Mouse (Mus musculus) CD4-positive helper T cell, adult 2 months (primary cell): ENCODE data around the gene Smad1.
"Not testable (repeated sequence)": the region's sequence is repeated elsewhere in the genome, so short reads cannot be mapped to it uniquely, and the experiment has no call there.

Experiments used
- DNase-seq: peaks from one replicate; pipeline ENCODE4 v3.0.0-alpha.2; 2012; ENCODE audit warnings: low read depth, missing footprints, low spot score

The Smad1 gene

DNA sequence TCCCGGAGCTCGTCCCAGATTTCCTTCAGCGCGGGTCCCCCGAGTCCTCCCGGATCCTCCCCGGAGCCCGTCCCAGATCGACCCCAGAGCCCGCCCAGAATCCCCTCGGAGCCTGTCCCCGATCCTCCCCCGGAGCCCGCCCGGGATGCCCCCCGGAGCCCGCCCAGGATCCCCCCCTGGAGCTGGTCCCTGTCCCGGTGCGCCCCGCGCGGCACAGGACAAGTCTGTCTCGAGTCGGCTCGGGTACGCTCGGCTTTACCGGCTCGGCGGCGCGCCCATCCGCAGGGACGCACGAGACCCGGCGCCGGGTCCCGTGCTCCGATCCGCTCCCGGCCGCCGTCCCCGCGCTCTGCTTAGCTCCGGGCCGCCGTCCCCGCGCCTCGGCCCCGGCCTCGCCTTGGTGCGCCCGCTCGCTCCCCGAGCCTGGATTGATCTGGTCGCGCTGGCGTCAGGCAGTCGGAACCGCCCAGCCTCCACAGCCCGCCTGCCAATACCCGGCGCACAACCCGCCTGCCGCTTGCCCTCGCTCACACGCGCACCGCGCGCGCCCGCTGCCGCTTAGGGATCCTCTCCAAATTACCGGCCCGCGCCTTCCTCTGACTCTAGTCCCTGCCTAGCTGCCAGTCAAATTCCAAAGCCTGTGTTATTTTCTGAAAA is at the start of gene Smad1:
Gene Smad1, minus strand, starts transcription at position 525 of the 657 bp plus-strand sequence.
- DNase-seq: peak; percentile 85

GRCm38 (mm10) chr8:79447260-79447853 is 48.0 kb upstream of the Smad1 start:
- no peak for DNase-seq

DNA sequence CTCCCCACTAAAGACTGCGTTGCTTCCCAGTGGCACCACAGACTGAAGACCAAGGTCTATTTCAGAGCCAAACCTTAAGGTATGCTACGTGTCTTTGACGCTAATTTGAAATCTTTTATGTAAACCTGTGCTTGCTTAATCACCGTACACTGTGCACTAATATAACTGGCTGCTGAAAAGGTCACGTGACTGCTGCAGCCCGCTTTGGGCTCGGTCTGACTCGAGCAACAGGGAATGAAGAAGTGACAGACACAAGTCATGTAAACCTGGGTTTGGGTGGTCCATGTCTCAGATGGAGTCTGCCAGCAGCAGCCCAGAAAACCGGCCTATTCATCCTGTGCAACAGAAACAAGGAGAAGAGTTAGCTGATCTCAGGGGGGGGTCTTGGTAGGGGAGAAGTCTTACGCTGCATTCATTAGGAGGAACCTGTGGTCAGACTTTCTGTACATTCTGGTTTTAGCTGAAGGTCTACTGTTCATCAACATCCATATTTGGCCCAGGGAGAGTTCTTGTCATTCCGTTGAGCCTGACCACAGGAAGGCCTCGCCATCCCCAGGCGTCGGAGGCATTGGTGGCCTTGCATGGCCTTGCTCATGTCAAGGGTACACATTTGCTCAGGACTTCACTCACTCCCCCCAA is 44.3 kb upstream of the Smad1 start:
- DNase-seq: no peak

- no peak for DNase-seq
These were observed 34.7 kb upstream of the Smad1 start for GRCm38 (mm10) chr8:79433953-79434500.

DNA sequence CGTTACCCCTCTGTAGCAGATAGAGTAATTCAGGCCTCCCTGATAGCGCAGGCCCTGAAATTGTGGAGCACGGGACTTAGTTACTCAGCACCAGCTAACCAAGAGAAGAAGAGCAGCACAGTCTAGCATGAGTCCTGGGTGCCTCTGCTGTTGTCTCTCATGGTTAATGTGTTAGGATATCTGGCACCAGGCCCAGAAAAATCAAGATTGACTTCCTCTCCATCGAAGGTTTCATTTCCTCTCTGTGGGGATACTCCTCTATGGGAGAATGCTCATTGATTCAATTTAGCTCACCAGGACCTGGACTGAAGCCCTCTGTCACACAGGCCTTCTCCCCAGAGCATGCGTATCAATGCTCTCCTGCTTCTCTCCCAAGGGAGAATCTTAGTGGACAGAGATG is 15.6 kb upstream of the Smad1 start:
- no peak for DNase-seq

- DNase-seq: no peak
These were observed 11.2 kb upstream of the Smad1 start for GRCm38 (mm10) chr8:79410501-79410900.

DNA sequence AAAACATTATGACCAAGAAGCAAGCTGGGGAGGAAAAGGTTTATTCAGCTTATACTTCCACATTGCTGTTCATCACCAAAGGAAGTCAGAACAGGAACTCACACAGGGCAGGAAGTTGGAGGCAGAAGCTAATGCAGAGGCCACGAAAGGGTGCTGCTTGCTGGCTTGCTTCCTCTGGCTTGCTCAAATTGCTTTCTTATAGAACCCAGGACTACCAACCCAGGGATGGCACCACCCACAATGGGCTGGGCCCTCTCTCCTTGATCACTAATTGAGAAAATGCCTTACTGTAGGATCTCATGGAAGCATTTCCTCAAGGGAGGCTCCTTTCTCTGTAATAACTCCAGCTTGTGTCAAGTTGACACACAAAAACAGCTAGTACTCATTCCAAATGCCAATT is 8.0 kb upstream of the Smad1 start:
- not testable (repeated sequence) for DNase-seq

DNA sequence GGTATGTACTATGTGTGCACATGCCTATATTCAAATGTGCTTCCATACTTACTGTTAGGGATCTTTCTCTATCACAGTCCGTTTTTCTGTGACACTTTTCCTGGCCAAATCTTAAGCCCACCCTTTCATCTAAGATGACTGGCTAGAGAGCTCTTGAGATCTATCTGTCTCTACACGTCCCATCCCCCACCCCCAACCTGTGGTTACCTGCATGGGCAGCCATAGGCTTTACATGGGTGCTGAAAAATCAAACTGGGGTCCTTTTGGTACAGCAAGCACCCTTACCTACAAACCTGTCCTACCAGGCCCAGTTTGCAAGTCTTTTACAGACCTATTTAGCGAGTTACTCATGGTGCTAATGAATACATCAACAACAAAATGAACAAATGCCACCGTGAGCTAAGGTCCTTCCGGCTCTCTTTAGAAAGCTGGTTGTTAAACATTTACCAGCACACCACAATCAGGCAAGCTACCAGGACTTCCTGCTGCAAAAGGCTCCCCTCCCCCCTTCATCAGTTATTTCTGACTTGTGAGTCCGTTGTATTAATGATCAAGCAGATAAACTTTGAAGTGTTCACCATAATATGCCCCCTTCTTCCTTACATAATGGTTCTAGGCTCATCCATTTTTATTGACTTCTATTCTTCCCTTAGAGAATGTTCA is 5.7 kb upstream of the Smad1 start:
- DNase-seq: no peak

GRCm38 (mm10) chr8:79400671-79401070 is 1.4 kb upstream of the Smad1 start:
- no peak for DNase-seq

DNA sequence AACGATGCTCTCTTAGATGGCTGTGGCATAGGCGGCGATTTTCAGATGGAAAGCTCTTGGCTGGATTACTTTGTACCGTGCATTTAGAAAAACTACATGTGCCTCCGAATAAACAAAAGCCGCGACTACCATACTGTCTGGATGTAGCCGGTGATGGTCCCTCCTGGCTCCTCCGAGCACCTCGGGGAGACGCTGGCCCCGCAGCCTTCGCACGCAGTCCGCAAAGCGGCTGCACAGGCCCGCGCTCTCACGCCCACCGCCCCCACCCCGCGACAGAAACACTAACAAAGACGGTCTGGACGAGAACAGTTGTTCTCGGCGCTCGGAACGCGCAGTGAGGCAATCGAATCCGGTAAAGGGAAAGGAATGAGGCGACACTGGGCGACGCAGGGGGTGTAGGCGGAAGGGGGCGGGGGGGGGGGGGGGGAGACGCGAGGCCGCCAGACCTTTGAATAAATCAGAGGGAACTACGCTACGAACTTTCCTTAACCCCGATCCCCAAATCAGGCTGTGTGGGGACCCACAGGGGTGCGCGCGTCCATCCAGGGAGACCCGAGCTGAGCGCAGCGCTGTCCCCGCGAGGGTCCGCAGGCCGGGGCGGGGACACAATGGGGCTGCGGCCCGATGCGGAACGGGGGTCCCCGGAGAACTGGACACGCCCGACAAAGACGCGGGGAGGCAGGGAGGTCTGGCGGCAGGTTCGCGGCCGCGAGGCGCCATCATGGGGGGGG is 902 bp downstream of the Smad1 start:
- peak; percentile 66 for DNase-seq

- DNase-seq: no peak
These were observed 1.5 kb downstream of the Smad1 start for GRCm38 (mm10) chr8:79397705-79398250.

GRCm38 (mm10) chr8:79396911-79397310 is 2.4 kb downstream of the Smad1 start:
- DNase-seq: no peak

DNA sequence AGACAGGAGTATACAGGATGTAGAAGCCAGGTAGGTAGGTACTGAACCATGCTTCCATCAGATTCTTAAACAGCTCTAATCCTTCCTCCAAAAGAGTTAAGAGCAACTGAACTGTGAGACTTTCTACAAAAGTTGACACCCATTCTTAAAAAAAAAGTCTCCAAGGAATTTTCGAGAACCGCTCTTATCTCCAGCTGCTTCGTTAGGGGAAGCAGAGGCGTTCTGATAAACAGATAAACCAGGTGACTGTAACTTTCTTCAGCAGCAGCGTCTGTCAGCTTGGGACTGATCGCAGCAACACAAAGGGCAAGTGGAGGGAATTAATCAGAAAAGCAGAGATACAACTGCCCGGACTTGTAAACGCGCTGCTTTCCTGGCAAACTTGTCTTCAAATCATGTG is 5.3 kb downstream of the Smad1 start:
- no peak for DNase-seq

DNA sequence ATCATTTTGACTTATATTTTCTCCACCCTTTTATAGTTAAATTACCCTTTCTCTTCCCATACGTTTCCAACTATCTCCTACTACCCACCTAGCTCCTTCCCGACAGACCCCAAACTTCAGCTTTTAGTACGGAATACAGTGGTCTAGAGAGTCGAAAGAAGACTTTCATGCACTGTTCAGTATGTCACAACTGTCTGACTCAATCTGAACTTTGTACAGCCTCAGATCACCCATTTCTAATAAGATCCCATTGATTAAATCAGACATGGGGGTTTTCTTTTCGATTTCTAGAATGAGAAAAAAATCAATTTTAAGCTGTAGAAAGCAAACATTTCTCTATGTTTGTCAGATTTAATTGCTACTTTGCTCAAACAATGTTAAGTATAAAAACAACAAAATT is 6.1 kb downstream of the Smad1 start:
- DNase-seq: no peak

GRCm38 (mm10) chr8:79392649-79393048 is 6.7 kb downstream of the Smad1 start:
- no peak for DNase-seq

DNA sequence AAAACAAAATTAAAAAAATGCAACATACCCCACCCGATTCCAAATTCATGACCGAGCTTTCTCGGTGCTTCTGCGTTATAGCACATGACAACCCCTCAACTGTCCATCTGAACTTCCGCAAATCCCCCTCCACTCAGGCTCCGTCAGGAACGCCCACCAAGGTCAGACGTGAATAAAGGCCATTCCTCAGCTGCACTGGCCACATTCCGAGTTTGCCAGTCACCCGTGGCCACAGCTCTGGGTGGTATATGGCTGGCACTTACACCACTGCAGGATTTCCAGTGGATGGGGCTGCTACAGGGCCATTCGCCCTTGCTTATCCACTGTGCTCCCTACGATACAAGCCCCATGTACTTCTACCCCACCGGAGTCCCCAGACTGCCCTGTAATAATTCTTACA is 7.9 kb downstream of the Smad1 start:
- no peak for DNase-seq

DNA sequence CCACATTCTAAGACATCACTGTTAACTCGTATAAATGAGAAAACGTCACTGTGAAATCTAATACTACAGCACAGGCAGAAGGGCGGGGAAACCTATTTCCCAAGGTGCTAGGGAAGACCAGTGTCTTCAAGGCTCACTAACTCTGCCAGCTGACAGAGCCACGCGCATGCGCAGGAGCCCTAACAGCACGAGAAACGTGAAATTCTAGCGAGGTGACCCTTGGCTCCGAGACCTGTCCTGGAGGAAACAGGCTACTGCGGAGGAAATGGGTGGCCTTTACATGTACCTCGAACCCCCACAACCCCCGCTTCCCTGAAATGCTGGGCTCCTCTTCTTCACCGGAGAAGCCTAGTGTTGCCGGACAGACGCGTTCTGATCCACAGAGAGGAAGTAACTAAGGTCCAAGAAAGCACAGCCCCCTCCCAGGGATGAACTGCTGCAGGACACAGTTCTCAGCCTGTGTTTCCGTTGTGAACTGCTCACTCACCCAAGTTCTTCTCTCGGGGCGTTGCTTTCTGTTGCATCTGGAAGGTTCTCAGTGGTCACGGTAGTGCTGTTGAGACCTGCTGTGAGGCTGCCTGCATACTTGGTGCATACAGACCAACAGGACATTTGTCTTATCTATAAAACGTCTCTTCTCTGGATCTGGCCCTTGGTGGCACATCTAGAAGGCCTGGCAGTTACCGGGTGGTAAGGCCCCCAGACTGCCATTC is 10.1 kb downstream of the Smad1 start:
- DNase-seq: no peak

GRCm38 (mm10) chr8:79386831-79387230 is 12.5 kb downstream of the Smad1 start:
- no peak for DNase-seq

DNA sequence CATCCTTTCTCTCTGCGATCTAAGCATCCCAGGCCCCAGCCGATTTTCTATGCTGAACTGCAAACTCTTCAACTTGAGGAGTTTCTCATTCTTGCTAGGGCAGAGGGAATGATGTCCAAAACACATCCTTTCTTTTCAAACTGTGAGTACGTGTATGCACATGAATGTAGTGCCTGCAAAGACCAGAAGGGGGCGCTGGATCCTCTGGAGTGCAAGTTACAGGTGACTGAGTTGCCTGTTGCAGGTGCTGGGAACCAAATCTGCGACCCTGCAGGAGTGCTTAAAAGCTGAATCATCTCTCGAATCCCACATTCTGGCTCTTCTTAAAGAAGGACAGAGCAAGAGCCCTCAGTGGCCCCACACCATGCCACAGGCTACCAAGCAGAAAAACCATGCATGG is 13.0 kb downstream of the Smad1 start:
- DNase-seq: no peak
